Mouse (Mus musculus): ENCODE measurements around the gene Sipa1l1. TPM values are rescaled to one million over a fixed set of nuclear protein-coding genes. Genes with fewer than 3 reads are reported as not detected.

Gene Sipa1l1
- polyA plus RNA-seq, 1 experiment from 2014 or later = 16.9 TPM

GRCm38 (mm10) chr12:82276591-82276990 lies 107.5 kb downstream of the Sipa1l1 start:
- no peaks in the 10 kb centered on the region for H3K9me3 ChIP-seq (replicated peaks)
- H3K9ac ChIP-seq = no peak overlapping the region
- no peak overlapping the region for H3K27ac ChIP-seq
- no peaks in the 10 kb centered on the region for H3K27me3 ChIP-seq
- H3K4me1 ChIP-seq (replicated peaks) = peaks cover 12% of the 10 kb centered on the region
- ATAC-seq (replicated peaks; ENCODE audit: insufficient number of reproducible peaks, insufficient read depth, low FRiP score, low read depth) = no peak
- no peaks in the 10 kb centered on the region for H3K36me3 ChIP-seq
- no peak overlapping the region for H3K4me3 ChIP-seq
- no peak overlapping the region for H3K4me2 ChIP-seq
- 92% methylated on average over 1 of the region's 1 CpGs for WGBS

GRCm38 (mm10) chr12:82284617-82285016 lies 115.5 kb downstream of the Sipa1l1 start:
- H3K4me3 ChIP-seq = no peak overlapping the region
- H3K27me3 ChIP-seq = no peaks in the 10 kb centered on the region
- H3K9ac ChIP-seq = no peak overlapping the region
- no peak overlapping the region for H3K4me2 ChIP-seq
- peaks cover 13% of the 10 kb centered on the region for H3K4me1 ChIP-seq (replicated peaks)
- no peak for ATAC-seq (replicated peaks; ENCODE audit: insufficient number of reproducible peaks, insufficient read depth, low FRiP score, low read depth)
- no peaks in the 10 kb centered on the region for H3K9me3 ChIP-seq (replicated peaks)
- no peaks in the 10 kb centered on the region for H3K36me3 ChIP-seq
- no peak overlapping the region for H3K27ac ChIP-seq
- 71% methylated on average over 5 of the region's 5 CpGs for WGBS

GRCm38 (mm10) chr12:82285018-82285417 lies 115.9 kb downstream of the Sipa1l1 start:
- ATAC-seq (replicated peaks; ENCODE audit: insufficient number of reproducible peaks, insufficient read depth, low FRiP score, low read depth) = no peak
- no peaks in the 10 kb centered on the region for H3K9me3 ChIP-seq (replicated peaks)
- no peak overlapping the region for H3K27ac ChIP-seq
- no peak overlapping the region for H3K9ac ChIP-seq
- no peaks in the 10 kb centered on the region for H3K27me3 ChIP-seq
- H3K4me3 ChIP-seq = no peak overlapping the region
- no peaks in the 10 kb centered on the region for H3K36me3 ChIP-seq
- H3K4me1 ChIP-seq (replicated peaks) = peaks cover 13% of the 10 kb centered on the region
- 90% methylated on average over 2 of the region's 2 CpGs for WGBS
- H3K4me2 ChIP-seq = no peak overlapping the region

GRCm38 (mm10) chr12:82286068-82286467 lies 116.9 kb downstream of the Sipa1l1 start:
- peaks cover 13% of the 10 kb centered on the region for H3K4me1 ChIP-seq (replicated peaks)
- peak overlapping the region; percentile 22 for H3K27ac ChIP-seq
- 23% methylated on average over 6 of the region's 6 CpGs for WGBS
- H3K9ac ChIP-seq = no peak overlapping the region
- no peak overlapping the region for H3K4me3 ChIP-seq
- 0 out of 2 replicates have a peak overlapping the region, but pooled peaks have one; percentile 4 for H3K4me2 ChIP-seq
- no peak for ATAC-seq (replicated peaks; ENCODE audit: insufficient number of reproducible peaks, insufficient read depth, low FRiP score, low read depth)
- H3K27me3 ChIP-seq = no peaks in the 10 kb centered on the region
- H3K36me3 ChIP-seq = no peaks in the 10 kb centered on the region
- no peaks in the 10 kb centered on the region for H3K9me3 ChIP-seq (replicated peaks)

- no peak overlapping the region for H3K4me2 ChIP-seq
- 40% methylated on average over 5 of the region's 5 CpGs for WGBS
Measured at GRCm38 (mm10) chr12:82286804-82287203, 117.7 kb downstream of the Sipa1l1 start.

GRCm38 (mm10) chr12:82293545-82294247 lies 124.6 kb downstream of the Sipa1l1 start:
- H3K9ac ChIP-seq = no peak overlapping the region
- no peaks in the 10 kb centered on the region for H3K27me3 ChIP-seq
- H3K4me3 ChIP-seq = no peak overlapping the region
- H3K4me2 ChIP-seq = no peak overlapping the region
- ATAC-seq (replicated peaks; ENCODE audit: insufficient number of reproducible peaks, insufficient read depth, low FRiP score, low read depth) = no peak
- WGBS = 77% methylated on average over 7 of the region's 7 CpGs
- no peak overlapping the region for H3K27ac ChIP-seq
- peaks cover 4% of the 10 kb centered on the region; the same call in 1 of the 2 replicates for H3K4me1 ChIP-seq (replicated peaks)
- H3K36me3 ChIP-seq = no peaks in the 10 kb centered on the region
- no peaks in the 10 kb centered on the region for H3K9me3 ChIP-seq (replicated peaks)

More at GRCm38 (mm10) chr12:82286804-82287203, 117.7 kb downstream of the Sipa1l1 start:
- no peaks in the 10 kb centered on the region for H3K9me3 ChIP-seq (replicated peaks)
- H3K4me1 ChIP-seq (replicated peaks) = peaks cover 13% of the 10 kb centered on the region
- H3K4me3 ChIP-seq = no peak overlapping the region
- no peak overlapping the region for H3K27ac ChIP-seq
- no peaks in the 10 kb centered on the region for H3K36me3 ChIP-seq
- no peak overlapping the region for H3K9ac ChIP-seq
- no peak for ATAC-seq (replicated peaks; ENCODE audit: insufficient number of reproducible peaks, insufficient read depth, low FRiP score, low read depth)
- no peaks in the 10 kb centered on the region for H3K27me3 ChIP-seq

GRCm38 (mm10) chr12:82294906-82295887 lies 126.1 kb downstream of the Sipa1l1 start:
- no peak overlapping the region for H3K4me2 ChIP-seq
- no peak overlapping the region for H3K9ac ChIP-seq
- no peak overlapping the region for H3K4me3 ChIP-seq
- no peaks in the 10 kb centered on the region for H3K27me3 ChIP-seq
- no peaks in the 10 kb centered on the region for H3K9me3 ChIP-seq (replicated peaks)
- no peaks in the 10 kb centered on the region for H3K36me3 ChIP-seq
- no peak for ATAC-seq (replicated peaks; ENCODE audit: insufficient number of reproducible peaks, insufficient read depth, low FRiP score, low read depth)
- peaks cover 4% of the 10 kb centered on the region; the same call in 1 of the 2 replicates for H3K4me1 ChIP-seq (replicated peaks)
- no peak overlapping the region for H3K27ac ChIP-seq
- WGBS = 81% methylated on average over 10 of the region's 10 CpGs

GRCm38 (mm10) chr12:82296276-82296675 lies 127.2 kb downstream of the Sipa1l1 start:
- Histone ChIP-seq H3K27me3 (no peaks in the 10 kb centered on the region), H3K9me3 (replicated peaks) (no peaks in the 10 kb centered on the region), H3K36me3 (no peaks in the 10 kb centered on the region), H3K9ac (no peak overlapping the region), H3K4me1 (replicated peaks) (peaks cover 4% of the 10 kb centered on the region; the same call in 1 of the 2 replicates), H3K27ac (no peak overlapping the region), H3K4me3 (no peak overlapping the region), H3K4me2 (no peak overlapping the region)
- no peak for ATAC-seq (replicated peaks; ENCODE audit: insufficient number of reproducible peaks, insufficient read depth, low FRiP score, low read depth)
- 78% methylated on average over 2 of the region's 2 CpGs for WGBS

- Histone ChIP-seq H3K4me2 (no peak overlapping the region), H3K27ac (no peak overlapping the region), H3K9me3 (replicated peaks) (no peaks in the 10 kb centered on the region), H3K9ac (no peak overlapping the region), H3K4me3 (no peak overlapping the region), H3K4me1 (replicated peaks) (peaks cover 4% of the 10 kb centered on the region; the same call in 1 of the 2 replicates), H3K27me3 (no peaks in the 10 kb centered on the region), H3K36me3 (no peaks in the 10 kb centered on the region)
- 75% methylated on average over 6 of the region's 6 CpGs for WGBS
- ATAC-seq (replicated peaks; ENCODE audit: insufficient number of reproducible peaks, insufficient read depth, low FRiP score, low read depth) = no peak
Measured at GRCm38 (mm10) chr12:82297196-82297595, 128.1 kb downstream of the Sipa1l1 start.

GRCm38 (mm10) chr12:82298662-82299460 lies 129.7 kb downstream of the Sipa1l1 start:
- Histone ChIP-seq H3K27ac (no peak overlapping the region), H3K9me3 (replicated peaks) (no peaks in the 10 kb centered on the region), H3K4me2 (no peak overlapping the region), H3K4me1 (replicated peaks) (peaks cover 3% of the 10 kb centered on the region; the same call in 1 of the 2 replicates), H3K36me3 (no peaks in the 10 kb centered on the region), H3K9ac (no peak overlapping the region), H3K27me3 (no peaks in the 10 kb centered on the region), H3K4me3 (no peak overlapping the region)
- 82% methylated on average over 9 of the region's 9 CpGs for WGBS
- ATAC-seq (replicated peaks; ENCODE audit: insufficient number of reproducible peaks, insufficient read depth, low FRiP score, low read depth) = no peak

GRCm38 (mm10) chr12:82304140-82304539 lies 135.0 kb downstream of the Sipa1l1 start:
- Histone ChIP-seq H3K9ac (no peak overlapping the region), H3K9me3 (replicated peaks) (no peaks in the 10 kb centered on the region), H3K27me3 (no peaks in the 10 kb centered on the region), H3K4me3 (no peak overlapping the region), H3K36me3 (no peaks in the 10 kb centered on the region), H3K4me2 (no peak overlapping the region), H3K27ac (no peak overlapping the region), H3K4me1 (replicated peaks) (no peaks in the 10 kb centered on the region; the same call in 1 of the 2 replicates)
- ATAC-seq (replicated peaks; ENCODE audit: insufficient number of reproducible peaks, insufficient read depth, low FRiP score, low read depth) = no peak
- 86% methylated on average over 2 of the region's 2 CpGs for WGBS

All from heart, embryonic 15.5 days (tissue).